Mouse (Mus musculus) MN1 (cell line): ENCODE results near the gene Dpp9.

Experiments
- DNase-seq: peaks from one replicate; pipeline ENCODE4 v3.0.0-alpha.2; 2016; ENCODE audit warnings: low spot score

Gene Dpp9

GRCm38 (mm10) chr17:56229943-56230342 is 11.2 kb upstream of the Dpp9 start:
- no peak for DNase-seq

GRCm38 (mm10) chr17:56226566-56226965 is 7.9 kb upstream of the Dpp9 start:
- DNase-seq: no peak

- no peak for DNase-seq
Measured at GRCm38 (mm10) chr17:56224916-56225315, 6.2 kb upstream of the Dpp9 start.

- DNase-seq: peak; percentile 51
Measured at GRCm38 (mm10) chr17:56219805-56220204, 1.1 kb upstream of the Dpp9 start.

GRCm38 (mm10) chr17:56219251-56219650 is 546 bp upstream of the Dpp9 start:
- no peak for DNase-seq

- DNase-seq: peak; percentile 55
Measured at GRCm38 (mm10) chr17:56217670-56218069, 1.0 kb downstream of the Dpp9 start.

- DNase-seq: no peak
Measured at GRCm38 (mm10) chr17:56214229-56214628, 4.5 kb downstream of the Dpp9 start.

- DNase-seq: no peak
Measured at GRCm38 (mm10) chr17:56212676-56213075, 6.0 kb downstream of the Dpp9 start.

GRCm38 (mm10) chr17:56211090-56211489 is 7.6 kb downstream of the Dpp9 start:
- no peak for DNase-seq

- no peak for DNase-seq
Measured at GRCm38 (mm10) chr17:56208821-56209220, 9.9 kb downstream of the Dpp9 start.

GRCm38 (mm10) chr17:56207963-56208530 is 10.7 kb downstream of the Dpp9 start:
- DNase-seq: no peak

GRCm38 (mm10) chr17:56206986-56207674 is 11.6 kb downstream of the Dpp9 start:
- DNase-seq: no peak

- no peak for DNase-seq
Measured at GRCm38 (mm10) chr17:56206276-56206884, 12.3 kb downstream of the Dpp9 start.

- DNase-seq: peak; percentile 70
Measured at GRCm38 (mm10) chr17:56203729-56204128, 15.0 kb downstream of the Dpp9 start.

GRCm38 (mm10) chr17:56202476-56202875 is 16.2 kb downstream of the Dpp9 start:
- DNase-seq: peak; percentile 67

GRCm38 (mm10) chr17:56201642-56202041 is 17.1 kb downstream of the Dpp9 start:
- no peak for DNase-seq

- DNase-seq: no peak
Measured at GRCm38 (mm10) chr17:56200586-56200985, 18.1 kb downstream of the Dpp9 start.

GRCm38 (mm10) chr17:56196860-56197259 is 21.8 kb downstream of the Dpp9 start:
- DNase-seq: no peak

- no peak for DNase-seq
Measured at GRCm38 (mm10) chr17:56194765-56195164, 23.9 kb downstream of the Dpp9 start.

GRCm38 (mm10) chr17:56194357-56194756 is 24.3 kb downstream of the Dpp9 start:
- DNase-seq: no peak

- DNase-seq: no peak
Measured at GRCm38 (mm10) chr17:56191266-56191665, 27.4 kb downstream of the Dpp9 start.

- peak; percentile 92 for DNase-seq
Measured at GRCm38 (mm10) chr17:56185281-56186141, 33.2 kb downstream of the Dpp9 start.
